Mouse (Mus musculus) embryonic facial prominence, embryonic 12.5 days (tissue): Measurements from ENCODE around the gene Pp2d1. TPM values are rescaled to one million over a fixed set of nuclear protein-coding genes. Genes with fewer than 3 reads are reported as not detected.

ENCODE experiments used
- ATAC-seq: fragments of 200-750 bp; cut with Nextera tagmentation; 2 replicates; pipeline ENCODE4 v1.8.0; 2017; ENCODE audit not compliant: insufficient number of reproducible peaks, insufficient read depth, low FRiP score, low TSS enrichment
- H3K27ac ChIP-seq: fragments of 300-500 bp; sonication (generic); 2 replicates; pipeline ENCODE4 v1.5.1; 2016; ENCODE audit warnings: mild to moderate bottlenecking
- H3K27me3 ChIP-seq: fragments of 300-500 bp; sonication (generic); 2 replicates; pipeline ENCODE4 v1.6.1; 2016; ENCODE audit warnings: mild to moderate bottlenecking, moderate library complexity
- H3K36me3 ChIP-seq: fragments of 300-500 bp; sonication (generic); 2 replicates; pipeline ENCODE4 v1.6.1; 2016; ENCODE audit warnings: mild to moderate bottlenecking
- H3K4me1 ChIP-seq: fragments of 300-500 bp; sonication (generic); 2 replicates; pipeline ENCODE4 v1.6.1; 2016
- H3K4me2 ChIP-seq: fragments of 300-500 bp; sonication (generic); replicated peaks from 2 replicates; pipeline ENCODE4 v1.6.1; 2016; ENCODE audit warnings: mild to moderate bottlenecking, moderate library complexity
- H3K4me3 ChIP-seq: fragments of 300-500 bp; sonication (generic); 2 replicates; pipeline ENCODE4 v1.5.1; 2016; ENCODE audit warnings: mild to moderate bottlenecking
- H3K9ac ChIP-seq: fragments of 300-500 bp; sonication (generic); 2 replicates; pipeline ENCODE4 v1.6.1; 2016; ENCODE audit warnings: mild to moderate bottlenecking, moderate library complexity
- H3K9me3 ChIP-seq: fragments of 300-500 bp; sonication (generic); 2 replicates; pipeline ENCODE4 v1.6.1; 2016; ENCODE audit warnings: mild to moderate bottlenecking, moderate library complexity
- WGBS: fragments of 180-500 bp; shearing (Covaris S2); methylation state at CpG from one replicate; pipeline ENCODE4 v1.1.7; 2016; 5-methylcytosine and 5-hydroxymethylcytosine counted together
- polyA plus RNA-seq: library from polyadenylated mRNA; unstranded; fragments of >200 nt; fragmentation: Nextera tagmentation; extraction: Ambion mirVana; gene quantifications from 2 replicates; pipeline ENCODE4 v1.2.1, GENCODE M21; 2016

Pp2d1 gene
- polyA plus RNA-seq, 1 experiment from 2014 or later: 0.41 TPM

DNA sequence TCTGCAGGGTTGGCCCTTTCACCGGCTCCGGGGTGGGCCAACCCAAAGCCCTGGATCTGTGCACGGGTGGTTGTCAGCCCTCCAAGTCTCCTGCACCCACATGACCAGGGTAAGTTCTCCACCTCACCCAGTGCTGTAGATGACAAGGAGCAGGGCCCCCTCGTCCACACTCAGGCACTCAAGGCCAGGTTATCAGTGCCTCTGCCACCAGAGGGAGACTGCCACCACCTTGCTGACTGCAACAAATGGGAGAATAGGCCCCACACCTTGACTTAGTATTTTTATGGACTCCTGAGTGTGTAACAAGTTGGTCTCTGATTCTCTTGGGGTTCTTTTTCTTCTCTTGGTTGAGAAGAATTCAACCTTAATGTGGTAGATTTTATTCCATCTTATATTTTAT, 73.7 kb downstream of the Pp2d1 start:
- no peak overlapping the region for H3K27ac ChIP-seq
- no peak overlapping the region for H3K9ac ChIP-seq
- no peaks in the 10 kb centered on the region for H3K4me1 ChIP-seq
- H3K4me3 ChIP-seq: no peak overlapping the region
- no peaks in the 10 kb centered on the region for H3K9me3 ChIP-seq
- 69% methylated on average over 4 of the region's 4 CpGs for WGBS
- H3K4me2 ChIP-seq: no peak overlapping the region
- H3K27me3 ChIP-seq: no peaks in the 10 kb centered on the region
- no peak for ATAC-seq
- no peaks in the 10 kb centered on the region for H3K36me3 ChIP-seq

DNA sequence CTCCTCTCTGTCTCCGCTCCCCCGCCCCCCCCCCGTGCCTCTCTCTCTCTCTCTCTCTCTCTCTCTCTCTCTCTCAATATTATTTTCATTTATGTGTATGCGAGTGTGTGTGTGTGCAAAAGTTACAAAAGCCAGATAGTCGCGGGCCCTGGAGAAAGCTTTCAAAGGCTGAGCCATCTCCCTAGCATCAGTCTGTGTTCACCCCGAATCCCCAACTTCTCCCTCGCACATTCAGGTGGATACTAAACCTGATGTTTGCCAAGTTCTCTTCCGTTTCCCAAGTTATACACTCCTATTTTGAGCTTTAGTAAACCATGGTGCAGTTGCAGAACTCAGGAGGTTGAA, 75.8 kb downstream of the Pp2d1 start:
- Histone ChIP-seq H3K27me3 (no peaks in the 10 kb centered on the region), H3K9me3 (no peaks in the 10 kb centered on the region), H3K9ac (peak overlapping the region; percentile 46), H3K4me3 (peak overlapping the region; percentile 42), H3K36me3 (no peaks in the 10 kb centered on the region), H3K4me2 (peak overlapping the region; percentile 62), H3K27ac (no peak overlapping the region), H3K4me1 (no peaks in the 10 kb centered on the region)
- ATAC-seq: no peak
- 27% methylated on average over 7 of the region's 9 CpGs for WGBS

DNA sequence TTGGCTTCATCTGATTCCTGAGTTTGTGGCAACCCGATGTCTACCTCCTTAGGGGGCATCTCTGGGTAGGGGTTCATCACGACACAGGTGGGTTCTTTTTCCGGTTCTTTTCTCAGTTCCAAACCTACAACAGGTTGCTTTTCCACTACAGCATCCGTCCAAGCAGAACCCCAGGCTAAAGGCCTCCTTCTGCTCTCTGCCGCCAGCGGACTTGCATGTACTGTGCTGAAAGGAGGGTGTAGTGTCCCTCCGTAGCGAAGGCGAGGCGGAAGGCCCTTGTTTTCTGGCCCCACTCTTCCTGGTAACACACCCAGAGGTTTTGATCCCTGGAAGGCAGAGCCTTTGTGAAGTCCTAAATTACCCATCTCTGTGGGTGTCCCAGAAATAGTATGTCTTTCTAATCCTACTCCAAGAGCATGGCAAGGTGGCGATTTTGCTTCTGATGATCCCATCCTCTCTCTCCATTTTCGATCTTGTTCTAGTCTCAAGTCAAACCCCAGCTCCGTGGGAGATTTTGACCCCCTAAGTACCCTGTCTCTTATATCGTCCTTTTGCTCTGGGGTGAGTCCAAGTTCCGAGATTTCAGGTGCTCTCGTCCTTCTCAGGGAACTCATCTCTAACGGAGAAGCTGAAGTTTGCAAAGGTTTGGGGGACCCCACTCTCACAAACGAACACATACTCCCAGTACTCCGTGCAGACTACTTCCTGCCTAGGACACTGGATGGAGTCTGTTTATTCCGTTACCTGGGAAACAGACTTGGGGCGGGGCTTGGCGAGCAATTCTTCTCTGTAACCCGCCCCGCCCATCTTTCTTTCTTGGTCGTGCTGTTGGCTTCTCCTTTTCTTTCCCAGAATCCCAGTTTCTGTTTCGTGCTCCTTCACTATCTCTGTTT, 76.4 kb downstream of the Pp2d1 start, which contains the start of gene Efhb:
Gene Efhb, minus strand, starts transcription at position 719 of the 893 bp plus-strand sequence.
- Histone ChIP-seq H3K4me2 (peak within 1 kb of the TSS; percentile 62), H3K4me1 (no peaks in the 10 kb centered on the region), H3K4me3 (peak within 1 kb of the TSS; percentile 42), H3K36me3 (no peaks in the 10 kb centered on the region), H3K27ac (no peak within 1 kb of the TSS), H3K9me3 (no peaks in the 10 kb centered on the region), H3K9ac (peak within 1 kb of the TSS; percentile 46), H3K27me3 (no peaks in the 10 kb centered on the region)
- peak; percentile 86 for ATAC-seq
- WGBS: 17% methylated on average over 26 of the region's 26 CpGs

Other genes with a start within 250 kb of the Pp2d1 start
- gene Efhb, start 76.1 kb downstream of the Pp2d1 start, polyA plus RNA-seq: 0.19 and 0.54 TPM in 2 replicates
- 93.0 and 100 TPM in 2 replicates for gene Rab5a, start 60.2 kb downstream of the Pp2d1 start, polyA plus RNA-seq
- 2.3 and 2.7 TPM in 2 replicates for gene Kat2b, start 27.4 kb upstream of the Pp2d1 start, polyA plus RNA-seq
- 33.3 and 39.2 TPM in 2 replicates for gene Sgo1, start 149.9 kb upstream of the Pp2d1 start, polyA plus RNA-seq